Comparison of ENCODE assay signal across 8 mouse cellular contexts in the genomic region with DNA sequence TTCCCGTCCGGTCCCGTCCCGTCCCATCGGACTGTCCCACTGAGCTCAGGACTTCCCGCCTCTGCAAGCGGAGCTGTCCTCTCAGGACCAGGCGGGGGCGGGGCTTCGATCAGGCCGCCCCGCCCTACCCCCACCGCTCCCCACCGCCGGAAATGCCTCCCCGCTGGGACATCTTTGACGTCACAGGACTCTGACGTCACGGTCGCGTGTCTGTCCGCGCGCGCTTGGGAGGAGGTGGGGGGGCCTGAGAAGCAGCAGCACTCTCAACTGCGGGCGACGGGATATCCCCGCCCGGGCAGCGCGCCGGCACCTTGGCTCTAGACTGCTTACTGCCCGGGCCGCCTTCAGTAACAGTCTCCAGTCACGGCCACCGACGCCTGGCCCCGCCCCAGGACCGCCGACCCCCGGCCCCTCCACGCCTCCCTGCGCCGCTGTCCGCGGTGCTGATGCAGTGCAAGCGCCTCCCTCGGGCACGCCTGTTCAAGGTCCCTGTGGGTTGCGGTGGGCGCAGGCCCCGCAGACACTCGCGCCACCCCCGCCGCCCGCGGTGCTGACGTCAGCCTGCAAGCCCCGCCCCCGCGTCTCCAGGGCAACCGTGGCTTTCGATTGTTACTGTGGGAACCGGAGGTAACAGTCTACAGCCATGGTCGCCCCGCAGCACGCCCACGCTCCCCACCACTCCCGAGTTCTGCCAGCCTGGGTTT. TPM values are rescaled to one million over a fixed set of nuclear protein-coding genes. Genes with fewer than 3 reads are reported as not detected.
DNase-seq lines count a peak whose midpoint lies in the region; ATAC-seq and TF ChIP-seq lines count a peak whose summit lies in the region.

No protein-coding gene starts in this region.

- intact Hi-C loops in heart, postnatal 14 days (cut with DNase I) = loop anchor here (5.0 kb wide), 1 partner anchor 351 kb away; no protein-coding TSS in a partner anchor

- DNase-seq in CD8-positive naive resting alpha-beta T cell, adult 2 months (ENCODE audit: low read depth in 2 of 2, low spot score in 2 of 2) = peak; percentile 99 to 100
- DNase-seq in brain, embryonic 14.5 days (ENCODE audit: low read depth) = peak; percentile 93
- DNase-seq in heart, postnatal 14 days = peak; percentile 85 to 91
- peak; percentile 95 to 97 for DNase-seq in layer of hippocampus, adult 18-20 months (ENCODE audit: low spot score in 2 of 2)
- peak; percentile 79 to 84 for DNase-seq in lung, adult 18-20 months
- peak; percentile 87 for DNase-seq in testis, postnatal 14 days (ENCODE audit: low spot score)

- peaks cover 66% of the 10 kb centered on the region for H3K27me3 ChIP-seq in forebrain, embryonic 12.5 days
- H3K27me3 ChIP-seq in neural tube, embryonic 15.5 days (replicated peaks) = peaks cover 9% of the 10 kb centered on the region; the same call in 1 of the 2 replicates

- H3K27ac ChIP-seq in forebrain, embryonic 12.5 days = peak overlapping the region; percentile 73
- peak overlapping the region; percentile 91 for H3K27ac ChIP-seq in neural tube, embryonic 15.5 days (replicated peaks)

- H3K4me1 ChIP-seq in forebrain, embryonic 12.5 days = peaks cover 62% of the 10 kb centered on the region
- H3K4me1 ChIP-seq in neural tube, embryonic 15.5 days = peaks cover 72% of the 10 kb centered on the region

- H3K36me3 ChIP-seq in forebrain, embryonic 12.5 days (replicated peaks) = peaks cover 13% of the 10 kb centered on the region; the same call in 1 of the 2 replicates
- 0 out of 2 replicates have a peak, but pooled peaks cover 3% of the 10 kb centered on the region for H3K36me3 ChIP-seq in neural tube, embryonic 15.5 days

- peak overlapping the region; percentile 72 for H3K4me2 ChIP-seq in forebrain, embryonic 12.5 days
- peak overlapping the region; percentile 99 for H3K4me2 ChIP-seq in neural tube, embryonic 15.5 days

- H3K4me3 ChIP-seq in forebrain, embryonic 12.5 days (replicated peaks) = peak overlapping the region; percentile 70
- peak overlapping the region; percentile 74 for H3K4me3 ChIP-seq in neural tube, embryonic 15.5 days (replicated peaks)

- peak overlapping the region; percentile 56 for H3K9ac ChIP-seq in forebrain, embryonic 12.5 days
- H3K9ac ChIP-seq in neural tube, embryonic 15.5 days (replicated peaks) = peak overlapping the region; percentile 60

- H3K9me3 ChIP-seq in forebrain, embryonic 12.5 days = no peaks in the 10 kb centered on the region
- no peaks in the 10 kb centered on the region for H3K9me3 ChIP-seq in neural tube, embryonic 15.5 days (replicated peaks)

- TF ChIP-seq POLR2A in brain, embryonic 14.5 days (IDR thresholded peaks at IDR 0.05; ENCODE audit: borderline replicate concordance, extremely low read depth, insufficient read depth, insufficient read length, poor library complexity, severe bottlenecking) = no peak

- under 1% methylated on average over 70 of the region's 71 CpGs for WGBS in forebrain, embryonic 12.5 days
- under 1% methylated on average over 65 of the region's 71 CpGs for WGBS in neural tube, embryonic 15.5 days

- peak; percentile 71 for ATAC-seq in forebrain, embryonic 12.5 days (ENCODE audit: low FRiP score)
- ATAC-seq in neural tube, embryonic 15.5 days (ENCODE audit: low FRiP score) = peak; percentile 51

- no peak for TF ChIP-seq CTCF in brain, embryonic 14.5 days (IDR thresholded peaks at IDR 0.05; ENCODE audit: borderline replicate concordance, extremely low read depth, insufficient read depth, insufficient read length)

RNA-seq across cellular contexts. Expression of a gene that starts 3.9 kb away (rescaled TPM):
- polyA plus RNA-seq in brain, embryonic 14.5 days (2012; rRNA removed) = 8.3 and 11.7 TPM in 2 replicates
- polyA plus RNA-seq in forebrain, embryonic 12.5 days (2016; fragmentation: Nextera tagmentation; extraction: Ambion mirVana) = 3.2 and 4.4 TPM in 2 replicates
- 10 to 100 TPM; 22.7 to 26.3 TPM for total RNA-seq in heart, postnatal 14 days (2021)
- 1 to 10 TPM; 2.7 to 3.3 TPM for total RNA-seq in layer of hippocampus, adult 18-20 months (2021)
- 5.3 and 10.7 TPM in 2 replicates for polyA plus RNA-seq in neural tube, embryonic 15.5 days (2015; fragmentation: Nextera tagmentation; extraction: Ambion mirVana)

RNA-seq across cellular contexts. Expression of a gene that starts 5.4 kb away (rescaled TPM):
- polyA plus RNA-seq in brain, embryonic 14.5 days (2012; rRNA removed) = 20.0 and 23.8 TPM in 2 replicates
- 24.3 and 25.3 TPM in 2 replicates for polyA plus RNA-seq in forebrain, embryonic 12.5 days (2016; fragmentation: Nextera tagmentation; extraction: Ambion mirVana)
- total RNA-seq in heart, postnatal 14 days (2021) = 1 to 10 TPM; 7.1 TPM
- total RNA-seq in layer of hippocampus, adult 18-20 months (2021) = 10 to 100 TPM; 18.3 to 20.5 TPM
- 12.6 and 15.4 TPM in 2 replicates for polyA plus RNA-seq in neural tube, embryonic 15.5 days (2015; fragmentation: Nextera tagmentation; extraction: Ambion mirVana)

RNA-seq across cellular contexts. Expression of a gene that starts 17.8 kb away (rescaled TPM):
- polyA plus RNA-seq in brain, embryonic 14.5 days (2012; rRNA removed) = 19.3 and 23.9 TPM in 2 replicates
- 15.7 and 16.6 TPM in 2 replicates for polyA plus RNA-seq in forebrain, embryonic 12.5 days (2016; fragmentation: Nextera tagmentation; extraction: Ambion mirVana)
- total RNA-seq in heart, postnatal 14 days (2021) = 1 to 10 TPM; 9.9 TPM
- 10 to 100 TPM; 33.2 to 33.9 TPM for total RNA-seq in layer of hippocampus, adult 18-20 months (2021)
- polyA plus RNA-seq in neural tube, embryonic 15.5 days (2015; fragmentation: Nextera tagmentation; extraction: Ambion mirVana) = 13.8 and 16.2 TPM in 2 replicates

RNA-seq across cellular contexts. Expression of a gene that starts 20.3 kb away (rescaled TPM):
- polyA plus RNA-seq in brain, embryonic 14.5 days (2012; rRNA removed) = 6.6 and 12.1 TPM in 2 replicates
- polyA plus RNA-seq in forebrain, embryonic 12.5 days (2016; fragmentation: Nextera tagmentation; extraction: Ambion mirVana) = 1.7 and 1.8 TPM in 2 replicates
- 10 to 100 TPM; 10.6 to 13.2 TPM for total RNA-seq in heart, postnatal 14 days (2021)
- 100 to 1,000 TPM; 109 to 117 TPM for total RNA-seq in layer of hippocampus, adult 18-20 months (2021)
- 12.6 and 13.7 TPM in 2 replicates for polyA plus RNA-seq in neural tube, embryonic 15.5 days (2015; fragmentation: Nextera tagmentation; extraction: Ambion mirVana)

Comparison
In these comparisons a context has a peak if more than half of its experiments do, and no peak if none do; other contexts are left out.
1. Peak in every context shown above with its lines: DNase-seq, ATAC-seq, H3K4me3 ChIP-seq and H3K27ac ChIP-seq.